Mouse (Mus musculus) MEL (cell line): ENCODE results near the gene Bbs7.

ENCODE experiments used
- HCFC1 ChIP-seq: IDR thresholded peaks from 2 replicates; pipeline ENCODE4 v1.6.1; 2012; ENCODE audit warnings: low read depth, mild to moderate bottlenecking, inconsistent platforms, low read length, improper control_type of control experiment, moderate library complexity
- RCOR1 ChIP-seq: IDR thresholded peaks from 2 replicates; pipeline ENCODE4 v1.6.1; 2012; ENCODE audit warnings: low read depth, mild to moderate bottlenecking, inconsistent platforms, low read length, improper control_type of control experiment

- TF ChIP-seq HCFC1 (no peak), RCOR1 (no peak)
These were observed 13.5 kb upstream of the Bbs7 start for GRCm38 (mm10) chr3:36626803-36627202.
